Comparison of ENCODE assay signal across 10 mouse cellular contexts in genomic region chr17:46486995-46487394, GRCm38 (mm10). TPM values are rescaled to one million over a fixed set of nuclear protein-coding genes. Genes with fewer than 3 reads are reported as not detected.
DNase-seq lines count a peak whose midpoint lies in the region; ATAC-seq and TF ChIP-seq lines count a peak whose summit lies in the region.
"Had no signal": no experiment of that assay in that cellular context is flagged by ENCODE, and none has a peak within 500 bp of the region (broad histone marks: within the 10 kb centered on the region; RNA-seq: fewer than 3 reads in every experiment).

No protein-coding gene starts in this region.

- no peak for TF ChIP-seq EP300 in heart, adult 2 months (IDR thresholded peaks at IDR 0.05; ENCODE audit: insufficient read depth, low read depth, low read length)

- DNase-seq in embryo, embryonic 11 days, result peak; percentile 22
- no peak for DNase-seq in embryo, embryonic 9.5 days (ENCODE audit: extremely low spot score)
- peak; percentile 43 for DNase-seq in right cerebral cortex, postnatal 4 days
- DNase-seq in right cerebral cortex, postnatal 36 days (ENCODE audit: low spot score in 2 of 2), result no peak
- DNase-seq in adrenal gland, adult 18-20 months (ENCODE audit: low spot score in 2 of 2), result no peak
- no peak for DNase-seq in gastrocnemius, adult 18-20 months (ENCODE audit: low spot score)
- no peak for DNase-seq in heart, adult 2 months
- DNase-seq: lung, postnatal 10 days had no signal

- H3K4me3 ChIP-seq in liver, embryonic 15.5 days (replicated peaks), result no peak overlapping the region; the same call in 1 of the 2 replicates
- H3K4me3 ChIP-seq in heart, adult 2 months, result no peak overlapping the region

- H3K9ac ChIP-seq in liver, embryonic 15.5 days, result no peak overlapping the region
- no peak overlapping the region for H3K9ac ChIP-seq in heart, adult 2 months (ENCODE audit: low read depth, low read length)

- intact Hi-C loops in heart, adult 2 months (cut with DNase I), result no loop called here

- no peaks in the 10 kb centered on the region for H3K9me3 ChIP-seq in liver, embryonic 15.5 days (replicated peaks)

- H3K79me2 ChIP-seq in heart, adult 2 months (replicated peaks; ENCODE audit: control insufficient read depth, insufficient read depth, low read length), result no peaks in the 10 kb centered on the region

- H3K4me1 ChIP-seq in liver, embryonic 15.5 days (replicated peaks), result peaks cover 10% of the 10 kb centered on the region
- H3K4me1 ChIP-seq in heart, adult 2 months (ENCODE audit: control insufficient read depth, insufficient read depth, low read length), result no peaks in the 10 kb centered on the region

- TF ChIP-seq CTCF in heart, adult 2 months (IDR thresholded peaks at IDR 0.05), result no peak

- WGBS in liver, embryonic 15.5 days (ENCODE audit: insufficient replicate concordance), result 5% methylated on average over 19 of the region's 22 CpGs
- WGBS in heart, adult 2 months, result 5% methylated on average over 22 of the region's 22 CpGs

- TF ChIP-seq POLR2A in heart, adult 2 months (IDR thresholded peaks at IDR 0.05; ENCODE audit: insufficient read depth, low read depth, low read length), result no peak

- no peak for ATAC-seq in liver, embryonic 15.5 days (ENCODE audit: insufficient read depth)

- peaks cover 91% of the 10 kb centered on the region for H3K27me3 ChIP-seq in liver, embryonic 15.5 days
- H3K27me3 ChIP-seq in heart, adult 2 months (ENCODE audit: control insufficient read depth, insufficient read depth, low read length), result peaks cover 13% of the 10 kb centered on the region

- no peaks in the 10 kb centered on the region for H3K36me3 ChIP-seq in liver, embryonic 15.5 days (replicated peaks)
- H3K36me3 ChIP-seq in heart, adult 2 months (ENCODE audit: control insufficient read depth, insufficient read depth, low read length), result no peaks in the 10 kb centered on the region

- no peak overlapping the region for H3K27ac ChIP-seq in liver, embryonic 15.5 days (replicated peaks)
- H3K27ac ChIP-seq in heart, adult 2 months, result no peak overlapping the region

- peak overlapping the region; percentile 37 for H3K4me2 ChIP-seq in liver, embryonic 15.5 days

RNA-seq across cellular contexts. Expression of gene Ttbk1, which starts 0.5 kb away (rescaled TPM):
- 0.01 TPM in 2 replicates for polyA plus RNA-seq in liver, embryonic 15.5 days (2015; fragmentation: Nextera tagmentation; extraction: Ambion mirVana)
- 1 to 10 TPM in 1 of 2 experiments, under 1 TPM in 1; 0.96 to 1.0 TPM for total RNA-seq in adrenal gland, adult 18-20 months (2021)
- total RNA-seq in gastrocnemius, adult 18-20 months (2021), result under 1 TPM; 0.05 to 0.23 TPM
- under 1 TPM; 0.16 to 0.23 TPM for total RNA-seq in heart, adult 2 months (2021)
- polyA plus RNA-seq in heart, adult 2 months (2012; rRNA removed), result 0.21 and 0.23 TPM in 2 replicates

RNA-seq across cellular contexts. Expression of gene Dnph1, which starts 9.5 kb away (rescaled TPM):
- polyA plus RNA-seq in liver, embryonic 15.5 days (2015; fragmentation: Nextera tagmentation; extraction: Ambion mirVana), result 17.5 and 17.7 TPM in 2 replicates
- total RNA-seq in adrenal gland, adult 18-20 months (2021), result 1 to 10 TPM; 3.2 to 6.0 TPM
- total RNA-seq in gastrocnemius, adult 18-20 months (2021), result 1 to 10 TPM; 5.0 to 6.4 TPM
- total RNA-seq in heart, adult 2 months (2021), result 1 to 10 TPM; 1.8 to 1.9 TPM
- polyA plus RNA-seq in heart, adult 2 months (2012; rRNA removed), result 0.80 and 0.97 TPM in 2 replicates

RNA-seq across cellular contexts. Expression of gene Slc22a7, which starts 48.7 kb away (rescaled TPM):
- not detected in 2 replicates for polyA plus RNA-seq in liver, embryonic 15.5 days (2015; fragmentation: Nextera tagmentation; extraction: Ambion mirVana)
- total RNA-seq in adrenal gland, adult 18-20 months (2021), result not detected
- under 1 TPM in 1 of 2 experiments, not detected in 1; 0.14 TPM for total RNA-seq in gastrocnemius, adult 18-20 months (2021)
- total RNA-seq in heart, adult 2 months (2021), result not detected
- polyA plus RNA-seq in heart, adult 2 months (2012; rRNA removed), result 0.38 TPM in 1 of 2 replicates, not detected in the other
- polyA plus RNA-seq: C2C12 had no signal

RNA-seq across cellular contexts. Expression of gene Crip3, which starts 58.3 kb away (rescaled TPM):
- not detected in 2 replicates for polyA plus RNA-seq in liver, embryonic 15.5 days (2015; fragmentation: Nextera tagmentation; extraction: Ambion mirVana)
- under 1 TPM; 0.32 to 0.63 TPM for total RNA-seq in adrenal gland, adult 18-20 months (2021)
- under 1 TPM; 0.28 to 0.59 TPM for total RNA-seq in gastrocnemius, adult 18-20 months (2021)
- total RNA-seq in heart, adult 2 months (2021), result under 1 TPM; 0.76 to 0.82 TPM
- polyA plus RNA-seq in heart, adult 2 months (2012; rRNA removed), result 3.5 and 3.8 TPM in 2 replicates
- polyA plus RNA-seq: C2C12 had no signal

RNA-seq across cellular contexts. Expression of gene Cul9, which starts 59.2 kb away (rescaled TPM):
- 0.50 and 0.51 TPM in 2 replicates for polyA plus RNA-seq in liver, embryonic 15.5 days (2015; fragmentation: Nextera tagmentation; extraction: Ambion mirVana)
- 10 to 100 TPM; 24.8 to 30.1 TPM for total RNA-seq in adrenal gland, adult 18-20 months (2021)
- total RNA-seq in gastrocnemius, adult 18-20 months (2021), result 10 to 100 TPM; 13.6 to 14.4 TPM
- 10 to 100 TPM; 21.6 to 21.9 TPM for total RNA-seq in heart, adult 2 months (2021)
- 20.1 and 22.7 TPM in 2 replicates for polyA plus RNA-seq in heart, adult 2 months (2012; rRNA removed)

Comparison
In these comparisons a context has a peak if more than half of its experiments do, and no peak if none do; other contexts are left out.
1. DNase-seq: peak in embryo, embryonic 11 days (single experiment) and right cerebral cortex, postnatal 4 days (single experiment); none in embryo, embryonic 9.5 days (single experiment), right cerebral cortex, postnatal 36 days (0 of 2), adrenal gland, adult 18-20 months (0 of 2), gastrocnemius, adult 18-20 months (single experiment) and heart, adult 2 months (0 of 2).